Mouse (Mus musculus): ENCODE data around the gene Tma16. TPM values are rescaled to one million over a fixed set of nuclear protein-coding genes. Genes with fewer than 3 reads are reported as not detected.

Gene Tma16
- total and polyA plus RNA-seq, 2 experiments from 2014 or later = 9.5 to 12.2 TPM

DNA sequence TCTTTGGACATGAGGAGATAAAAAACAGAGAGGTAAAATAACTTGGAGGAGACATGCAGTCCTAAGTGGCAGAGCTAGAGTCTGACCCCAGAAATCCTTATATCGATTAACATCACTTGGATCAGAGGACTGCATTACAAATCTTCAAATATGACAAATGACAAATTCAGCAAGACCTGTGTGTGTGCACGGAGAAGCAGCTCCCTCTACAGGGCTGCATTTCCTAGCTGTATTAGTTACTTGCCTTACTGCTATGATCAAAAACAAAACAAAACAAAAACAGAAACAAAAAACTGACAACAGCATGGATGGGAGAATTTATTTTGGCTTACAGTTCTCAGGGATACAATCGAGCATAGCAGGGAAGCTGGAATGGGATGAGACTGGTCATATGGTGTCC, 41.0 kb downstream of the Tma16 start:
- 83% methylated on average over 3 of the region's 3 CpGs for WGBS
- H3K4me1 ChIP-seq (ENCODE audit: insufficient read depth, low read length) = no peaks in the 10 kb centered on the region
- H3K9ac ChIP-seq (replicated peaks; ENCODE audit: low read length) = no peak overlapping the region
- ATAC-seq (no peak), DNase-seq (ENCODE audit: low spot score) (no peak)
- H3K9me3 ChIP-seq (ENCODE audit: low read length) = no peaks in the 10 kb centered on the region
- H3K27me3 ChIP-seq (ENCODE audit: insufficient read depth, low read length) = no peaks in the 10 kb centered on the region
- H3K4me3 ChIP-seq (ENCODE audit: low read length) = no peak overlapping the region
- H3K4me2 ChIP-seq (ENCODE audit: low read depth, low read length) = no peak overlapping the region
- no peaks in the 10 kb centered on the region for H3K36me3 ChIP-seq (ENCODE audit: insufficient read depth, low read length)
- peak; percentile 31; the same call in 1 of the 2 replicates for TF ChIP-seq CTCF (IDR thresholded peaks at IDR 0.05; ENCODE audit: low read depth)
- H3K27ac ChIP-seq = no peak overlapping the region

DNA sequence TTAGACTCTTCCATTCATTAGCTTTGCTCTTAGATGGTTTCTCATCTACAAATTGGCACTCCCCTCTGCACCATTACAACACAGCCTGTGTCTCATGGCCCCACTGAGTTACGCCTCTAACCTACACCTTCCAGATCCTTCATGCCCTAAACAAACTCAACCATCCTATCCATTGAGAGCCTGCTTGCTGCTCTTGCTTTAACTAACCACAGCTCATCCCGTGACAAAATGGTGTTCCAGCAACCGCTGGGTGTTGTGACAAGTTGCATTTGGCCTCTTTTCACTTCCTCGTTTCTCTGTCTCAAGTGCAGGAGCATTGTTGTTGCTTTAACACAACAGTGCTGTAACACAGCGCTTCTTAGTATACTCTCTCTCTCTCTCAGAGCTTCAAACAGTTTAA, 42.2 kb downstream of the Tma16 start:
- no peaks in the 10 kb centered on the region for H3K9me3 ChIP-seq (ENCODE audit: low read length)
- no peaks in the 10 kb centered on the region for H3K27me3 ChIP-seq (ENCODE audit: insufficient read depth, low read length)
- H3K9ac ChIP-seq (replicated peaks; ENCODE audit: low read length) = no peak overlapping the region
- H3K4me1 ChIP-seq (ENCODE audit: insufficient read depth, low read length) = no peaks in the 10 kb centered on the region
- no peak for TF ChIP-seq CTCF (IDR thresholded peaks at IDR 0.05; ENCODE audit: low read depth)
- H3K4me3 ChIP-seq (ENCODE audit: low read length) = no peak overlapping the region
- H3K4me2 ChIP-seq (ENCODE audit: low read depth, low read length) = no peak overlapping the region
- WGBS = 84% methylated on average over 5 of the region's 5 CpGs
- no peaks in the 10 kb centered on the region for H3K36me3 ChIP-seq (ENCODE audit: insufficient read depth, low read length)
- no peak overlapping the region for H3K27ac ChIP-seq
- no peak for DNase-seq (ENCODE audit: low spot score)
- ATAC-seq = no peak

DNA sequence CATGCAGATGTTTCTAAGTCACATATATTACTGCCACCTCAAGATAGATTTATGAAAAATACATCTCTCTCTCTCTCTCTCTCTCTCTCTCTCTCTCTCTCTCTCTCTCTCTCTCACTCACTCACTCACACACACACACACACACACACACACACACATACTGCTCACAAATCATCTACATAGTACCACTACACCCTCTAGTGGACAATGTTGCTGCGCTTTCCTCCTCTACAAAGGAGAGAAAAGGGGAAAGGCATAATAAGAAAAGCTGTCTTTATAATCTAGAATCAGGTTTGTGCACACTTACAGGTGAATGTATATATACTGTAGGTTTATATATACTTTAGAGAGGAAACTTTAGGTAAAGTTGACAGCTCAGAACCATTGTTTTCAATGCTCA, 43.6 kb downstream of the Tma16 start:
- Histone ChIP-seq H3K27me3 (ENCODE audit: insufficient read depth, low read length) (no peaks in the 10 kb centered on the region), H3K4me3 (ENCODE audit: low read length) (no peak overlapping the region), H3K4me2 (ENCODE audit: low read depth, low read length) (no peak overlapping the region), H3K9me3 (ENCODE audit: low read length) (no peaks in the 10 kb centered on the region), H3K9ac (replicated peaks; ENCODE audit: low read length) (no peak overlapping the region), H3K27ac (no peak overlapping the region), H3K36me3 (ENCODE audit: insufficient read depth, low read length) (no peaks in the 10 kb centered on the region), H3K4me1 (ENCODE audit: insufficient read depth, low read length) (no peaks in the 10 kb centered on the region)
- TF ChIP-seq CTCF (IDR thresholded peaks at IDR 0.05; ENCODE audit: low read depth) = peak; percentile 87
- ATAC-seq (peak; percentile 55; the same call in 1 of the 2 replicates), DNase-seq (ENCODE audit: low spot score) (peak; percentile 85)
- WGBS = 15% methylated on average over 1 of the region's 1 CpGs

DNA sequence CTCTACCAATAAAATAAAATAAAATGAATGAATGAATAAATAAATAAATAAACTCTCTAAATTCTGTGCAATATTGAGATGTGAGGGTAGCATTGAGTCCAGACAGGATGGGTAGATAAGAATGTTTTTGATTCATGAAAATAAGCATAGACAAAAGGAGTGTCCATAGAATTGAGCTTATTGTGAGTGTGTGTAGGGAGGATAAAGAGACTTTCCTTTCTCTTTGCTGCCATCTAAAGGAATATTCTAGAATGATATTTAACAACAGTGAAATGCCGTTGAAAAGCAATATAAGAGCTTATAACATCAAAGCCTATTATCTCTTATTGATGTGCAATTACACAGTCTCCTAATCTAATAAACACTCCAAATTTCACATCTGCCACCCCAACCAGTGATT, 45.2 kb downstream of the Tma16 start:
- DNase-seq (ENCODE audit: low spot score) (peak; percentile 71), ATAC-seq (0 out of 2 replicates have a peak, but pooled peaks have one; percentile 51)
- no peak overlapping the region for H3K9ac ChIP-seq (replicated peaks; ENCODE audit: low read length)
- H3K9me3 ChIP-seq (ENCODE audit: low read length) = no peaks in the 10 kb centered on the region
- H3K4me1 ChIP-seq (ENCODE audit: insufficient read depth, low read length) = no peaks in the 10 kb centered on the region
- TF ChIP-seq CTCF (IDR thresholded peaks at IDR 0.05; ENCODE audit: low read depth) = peak; percentile 65
- H3K36me3 ChIP-seq (ENCODE audit: insufficient read depth, low read length) = no peaks in the 10 kb centered on the region
- H3K27ac ChIP-seq = no peak overlapping the region
- H3K4me2 ChIP-seq (ENCODE audit: low read depth, low read length) = no peak overlapping the region
- H3K4me3 ChIP-seq (ENCODE audit: low read length) = no peak overlapping the region
- H3K27me3 ChIP-seq (ENCODE audit: insufficient read depth, low read length) = no peaks in the 10 kb centered on the region
- WGBS = 0% methylated on average over 1 of the region's 1 CpGs

DNA sequence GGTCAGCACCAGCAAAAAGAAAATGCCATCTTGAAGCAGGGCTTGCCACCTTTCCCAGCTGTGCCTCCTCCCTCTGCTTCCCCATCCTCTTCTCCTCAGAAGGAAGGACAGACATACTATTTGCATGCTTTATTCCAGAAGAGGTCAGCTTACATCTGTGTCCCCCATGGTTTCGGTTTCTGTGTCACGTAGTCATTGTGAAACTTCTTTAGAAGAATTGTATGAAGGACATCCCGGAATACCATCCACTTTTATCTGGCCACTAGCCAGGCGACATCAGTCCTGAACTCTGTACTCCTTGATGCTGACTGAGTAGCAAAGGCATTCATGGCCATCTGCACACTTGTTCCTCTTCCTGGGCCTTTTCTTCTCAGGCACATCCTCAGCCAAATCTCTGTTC, 47.9 kb downstream of the Tma16 start:
- DNase-seq (ENCODE audit: low spot score) (no peak), ATAC-seq (no peak)
- H3K4me3 ChIP-seq (ENCODE audit: low read length) = no peak overlapping the region
- H3K9me3 ChIP-seq (ENCODE audit: low read length) = no peaks in the 10 kb centered on the region
- H3K4me1 ChIP-seq (ENCODE audit: insufficient read depth, low read length) = no peaks in the 10 kb centered on the region
- TF ChIP-seq CTCF (IDR thresholded peaks at IDR 0.05; ENCODE audit: low read depth) = no peak
- H3K4me2 ChIP-seq (ENCODE audit: low read depth, low read length) = no peak overlapping the region
- H3K9ac ChIP-seq (replicated peaks; ENCODE audit: low read length) = no peak overlapping the region
- no peak overlapping the region for H3K27ac ChIP-seq
- 83% methylated on average over 4 of the region's 4 CpGs for WGBS
- no peaks in the 10 kb centered on the region for H3K36me3 ChIP-seq (ENCODE audit: insufficient read depth, low read length)
- no peaks in the 10 kb centered on the region for H3K27me3 ChIP-seq (ENCODE audit: insufficient read depth, low read length)

DNA sequence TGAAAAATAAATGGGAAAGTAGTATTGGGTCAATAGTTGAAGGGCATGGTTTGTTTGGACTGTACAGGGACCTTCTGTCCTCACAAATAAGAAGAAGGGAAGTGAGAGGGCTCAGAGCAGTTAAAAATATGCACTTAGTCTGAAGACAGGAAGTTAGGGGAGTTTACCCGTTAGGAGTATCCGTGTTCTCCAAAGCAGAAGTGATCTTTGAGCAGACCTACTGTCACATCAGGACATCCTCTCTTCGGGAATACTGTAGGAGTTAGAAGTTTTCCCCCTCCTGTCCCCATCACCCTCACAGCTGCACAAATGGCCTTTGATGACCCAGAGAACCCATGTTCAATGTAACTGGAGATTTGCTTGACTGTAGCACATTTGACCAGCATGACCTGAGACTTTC, 48.4 kb downstream of the Tma16 start:
- Histone ChIP-seq H3K4me3 (ENCODE audit: low read length) (no peak overlapping the region), H3K27ac (no peak overlapping the region), H3K9me3 (ENCODE audit: low read length) (no peaks in the 10 kb centered on the region), H3K27me3 (ENCODE audit: insufficient read depth, low read length) (no peaks in the 10 kb centered on the region), H3K4me1 (ENCODE audit: insufficient read depth, low read length) (no peaks in the 10 kb centered on the region), H3K4me2 (ENCODE audit: low read depth, low read length) (no peak overlapping the region), H3K9ac (replicated peaks; ENCODE audit: low read length) (no peak overlapping the region), H3K36me3 (ENCODE audit: insufficient read depth, low read length) (no peaks in the 10 kb centered on the region)
- WGBS = 82% methylated on average over 3 of the region's 3 CpGs
- DNase-seq (ENCODE audit: low spot score) (no peak), ATAC-seq (no peak)
- TF ChIP-seq CTCF (IDR thresholded peaks at IDR 0.05; ENCODE audit: low read depth) = no peak

DNA sequence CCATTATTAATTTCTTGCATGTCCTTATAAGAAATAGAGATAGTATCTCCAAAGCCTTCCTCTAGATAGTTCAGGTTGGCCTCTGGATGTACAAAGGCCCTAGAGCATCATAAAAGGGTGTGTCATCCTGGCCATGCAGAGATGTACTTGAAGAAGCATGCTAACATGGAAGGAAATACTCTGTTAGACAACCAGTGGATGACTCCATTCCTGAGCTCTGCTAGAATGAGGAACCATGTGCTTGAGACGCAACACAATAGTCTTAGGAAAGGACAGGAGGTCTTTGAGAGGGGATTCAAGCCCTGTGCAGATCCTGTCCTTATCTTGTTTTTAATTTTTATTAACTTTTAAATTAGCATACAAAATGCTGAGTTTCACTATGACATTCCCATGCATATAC, 49.5 kb downstream of the Tma16 start:
- 100% methylated on average over 1 of the region's 1 CpGs for WGBS
- Histone ChIP-seq H3K9ac (replicated peaks; ENCODE audit: low read length) (no peak overlapping the region), H3K27me3 (ENCODE audit: insufficient read depth, low read length) (no peaks in the 10 kb centered on the region), H3K4me3 (ENCODE audit: low read length) (no peak overlapping the region), H3K36me3 (ENCODE audit: insufficient read depth, low read length) (no peaks in the 10 kb centered on the region), H3K9me3 (ENCODE audit: low read length) (no peaks in the 10 kb centered on the region), H3K27ac (no peak overlapping the region), H3K4me1 (ENCODE audit: insufficient read depth, low read length) (no peaks in the 10 kb centered on the region), H3K4me2 (ENCODE audit: low read depth, low read length) (no peak overlapping the region)
- TF ChIP-seq CTCF (IDR thresholded peaks at IDR 0.05; ENCODE audit: low read depth) = no peak
- no peak for DNase-seq (ENCODE audit: low spot score)
- ATAC-seq = no peak
